Mouse (Mus musculus): Measurements from ENCODE around the gene Zfp64.

GRCm38 (mm10) chr2:168894738-168895137 lies 60.6 kb downstream of the Zfp64 start:
- TF ChIP-seq CTCF (IDR thresholded peaks at IDR 0.05; ENCODE audit: extremely low read depth, insufficient read length, insufficient replicate concordance, low read depth, low read length) = no peak
- TF ChIP-seq POLR2A (IDR thresholded peaks at IDR 0.05; ENCODE audit: low read depth, low read length) = no peak
